In genomic region chr5:141463417-141463816, GRCm38 (mm10) we compare ENCODE assay signal across 21 mouse cellular contexts.
DNase-seq lines count a peak whose midpoint lies in the region; ATAC-seq and TF ChIP-seq lines count a peak whose summit lies in the region.
"Had no signal": no experiment of that assay in that cellular context is flagged by ENCODE, and none has a peak within 500 bp of the region (broad histone marks: within the 10 kb centered on the region; RNA-seq: fewer than 3 reads in every experiment).

No protein-coding gene starts in this region.

- H3K36me3 ChIP-seq in forebrain, postnatal 0 days (ENCODE audit: insufficient read depth), result no peaks in the 10 kb centered on the region
- H3K36me3 ChIP-seq in forebrain, embryonic 15.5 days, result no peaks in the 10 kb centered on the region
- H3K36me3 ChIP-seq in midbrain, postnatal 0 days (ENCODE audit: insufficient read depth, low read length), result no peaks in the 10 kb centered on the region
- no peaks in the 10 kb centered on the region for H3K36me3 ChIP-seq in midbrain, embryonic 13.5 days
- H3K36me3 ChIP-seq: embryonic facial prominence, embryonic 13.5 days; forebrain, embryonic 12.5 days; G1E; heart, embryonic 12.5 days; hindbrain, embryonic 12.5 days had no signal

- H3K4me1 ChIP-seq in forebrain, postnatal 0 days (ENCODE audit: insufficient read depth), result no peaks in the 10 kb centered on the region
- no peaks in the 10 kb centered on the region for H3K4me1 ChIP-seq in forebrain, embryonic 15.5 days
- H3K4me1 ChIP-seq in midbrain, postnatal 0 days (ENCODE audit: insufficient read depth, low read length), result no peaks in the 10 kb centered on the region
- 0 out of 2 replicates have a peak, but pooled peaks cover 6% of the 10 kb centered on the region for H3K4me1 ChIP-seq in midbrain, embryonic 13.5 days (replicated peaks)
- H3K4me1 ChIP-seq: forebrain, embryonic 12.5 days had no signal

- DNase-seq in forebrain, postnatal 0 days, result no peak
- no peak for DNase-seq in layer of hippocampus, adult 2 months (ENCODE audit: low spot score in 2 of 2)
- no peak for DNase-seq in layer of hippocampus, adult 9-10 months (ENCODE audit: low spot score)
- DNase-seq in midbrain, postnatal 0 days (ENCODE audit: low spot score), result no peak
- no peak for DNase-seq in spleen, postnatal 14 days (ENCODE audit: low spot score in 2 of 2)
- DNase-seq: adrenal gland, postnatal 10 days; B cell, adult 2 months; cerebellum, adult 11-12 months; cerebellum, adult 9-10 months; cerebellum, postnatal 25 days; gastrocnemius, adult 2 months; gastrocnemius, postnatal 25 days; heart, postnatal 36 days had no signal

- no peak overlapping the region for H3K9ac ChIP-seq in forebrain, postnatal 0 days
- H3K9ac ChIP-seq in forebrain, embryonic 15.5 days (replicated peaks), result no peak overlapping the region
- H3K9ac ChIP-seq in midbrain, postnatal 0 days (replicated peaks; ENCODE audit: low read length, poor library complexity, severe bottlenecking), result no peak overlapping the region
- H3K9ac ChIP-seq in midbrain, embryonic 13.5 days (replicated peaks), result no peak overlapping the region
- H3K9ac ChIP-seq: embryonic facial prominence, embryonic 13.5 days; forebrain, embryonic 12.5 days; heart, embryonic 12.5 days; hindbrain, embryonic 12.5 days had no signal

- 91% methylated on average over 2 of the region's 2 CpGs for WGBS in forebrain, postnatal 0 days
- 75% methylated on average over 2 of the region's 2 CpGs for WGBS in forebrain, embryonic 15.5 days
- 81% methylated on average over 2 of the region's 2 CpGs for WGBS in midbrain, postnatal 0 days
- 85% methylated on average over 2 of the region's 2 CpGs for WGBS in midbrain, embryonic 13.5 days

- H3K27ac ChIP-seq in forebrain, postnatal 0 days (ENCODE audit: low read depth, low read length), result no peak overlapping the region
- no peak overlapping the region for H3K27ac ChIP-seq in forebrain, embryonic 15.5 days (replicated peaks)
- no peak overlapping the region for H3K27ac ChIP-seq in layer of hippocampus, adult 2 months
- no peak overlapping the region for H3K27ac ChIP-seq in midbrain, postnatal 0 days (ENCODE audit: low read depth, low read length)
- H3K27ac ChIP-seq in midbrain, embryonic 13.5 days, result no peak overlapping the region
- H3K27ac ChIP-seq: embryonic facial prominence, embryonic 13.5 days; forebrain, embryonic 12.5 days; gastrocnemius, adult 2 months; hindbrain, embryonic 12.5 days had no signal

- no peak for ATAC-seq in forebrain, postnatal 0 days
- no peak for ATAC-seq in forebrain, embryonic 15.5 days (replicated peaks)
- ATAC-seq in midbrain, postnatal 0 days (ENCODE audit: low FRiP score), result no peak
- no peak for ATAC-seq in midbrain, embryonic 13.5 days
- ATAC-seq: CD4-positive, CD25-positive, alpha-beta regulatory T cell, adult 4 months had no signal

- H3K9me3 ChIP-seq in forebrain, postnatal 0 days (ENCODE audit: low read length), result no peaks in the 10 kb centered on the region
- no peaks in the 10 kb centered on the region for H3K9me3 ChIP-seq in forebrain, embryonic 15.5 days
- H3K9me3 ChIP-seq in midbrain, postnatal 0 days (ENCODE audit: low read length), result no peaks in the 10 kb centered on the region
- no peaks in the 10 kb centered on the region for H3K9me3 ChIP-seq in midbrain, embryonic 13.5 days
- H3K9me3 ChIP-seq: embryonic facial prominence, embryonic 13.5 days; forebrain, embryonic 12.5 days; heart, embryonic 12.5 days; hindbrain, embryonic 12.5 days had no signal

- no peak overlapping the region for H3K4me3 ChIP-seq in forebrain, postnatal 0 days (ENCODE audit: low read depth, low read length)
- no peak overlapping the region for H3K4me3 ChIP-seq in forebrain, embryonic 15.5 days
- H3K4me3 ChIP-seq in layer of hippocampus, adult 2 months, result no peak overlapping the region
- no peak overlapping the region for H3K4me3 ChIP-seq in midbrain, postnatal 0 days (ENCODE audit: low read depth, low read length)
- no peak overlapping the region for H3K4me3 ChIP-seq in midbrain, embryonic 13.5 days (replicated peaks)
- H3K4me3 ChIP-seq: embryonic facial prominence, embryonic 13.5 days; forebrain, embryonic 12.5 days; gastrocnemius, adult 2 months; heart, embryonic 12.5 days; hindbrain, embryonic 12.5 days had no signal

- TF ChIP-seq CTCF in forebrain, postnatal 0 days (IDR thresholded peaks at IDR 0.05; ENCODE audit: low read depth), result peak; percentile 21; the same call in 1 of the 2 replicates
- TF ChIP-seq CTCF in layer of hippocampus, adult 2 months (conservative IDR thresholded peaks at IDR 0.05), result peak; percentile 50
- peak; percentile 53 for TF ChIP-seq CTCF in midbrain, postnatal 0 days (IDR thresholded peaks at IDR 0.05)

- H3K4me2 ChIP-seq in forebrain, postnatal 0 days (ENCODE audit: low read depth), result no peak overlapping the region
- no peak overlapping the region for H3K4me2 ChIP-seq in forebrain, embryonic 15.5 days (replicated peaks)
- no peak overlapping the region for H3K4me2 ChIP-seq in midbrain, postnatal 0 days (ENCODE audit: low read depth, low read length, poor library complexity, severe bottlenecking)
- H3K4me2 ChIP-seq in midbrain, embryonic 13.5 days (replicated peaks), result no peak overlapping the region
- H3K4me2 ChIP-seq: embryonic facial prominence, embryonic 13.5 days; forebrain, embryonic 12.5 days; heart, embryonic 12.5 days; hindbrain, embryonic 12.5 days had no signal

- H3K27me3 ChIP-seq in forebrain, postnatal 0 days (ENCODE audit: insufficient read depth, low read length), result no peaks in the 10 kb centered on the region
- H3K27me3 ChIP-seq in forebrain, embryonic 15.5 days, result no peaks in the 10 kb centered on the region
- no peaks in the 10 kb centered on the region for H3K27me3 ChIP-seq in midbrain, postnatal 0 days (ENCODE audit: insufficient read depth, low read length)
- H3K27me3 ChIP-seq in midbrain, embryonic 13.5 days, result no peaks in the 10 kb centered on the region
- H3K27me3 ChIP-seq: forebrain, embryonic 12.5 days; heart, embryonic 12.5 days; hindbrain, embryonic 12.5 days had no signal
